Mouse (Mus musculus): ENCODE measurements at regions not wholly inside any gene's neighbourhood (a gene's known extent, or its start where the extent isn't known, plus 50 kb on each side); places are given as distances from the start of the nearest gene placed in this dataset.
A peak's percentile ranks its signal among the peaks of the same experiment; 100 is the strongest.

DNA sequence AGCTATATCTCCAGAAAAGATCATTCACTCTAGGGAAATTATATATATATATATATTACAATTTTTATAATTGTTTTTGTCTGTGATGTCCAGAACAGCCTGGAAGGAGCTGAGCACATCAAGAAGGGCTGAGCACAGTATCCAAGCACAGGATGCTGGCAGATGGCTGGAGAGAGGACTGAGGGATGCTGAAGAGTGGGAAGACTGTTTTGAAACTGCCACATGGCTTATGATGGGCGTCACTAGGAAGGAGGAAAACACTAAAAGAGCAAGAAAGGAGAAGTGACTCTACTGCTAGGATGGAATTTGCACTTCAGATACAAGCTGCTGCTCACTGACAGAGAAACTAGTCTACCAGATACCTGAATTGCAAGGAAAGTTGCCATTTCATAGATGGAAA, 50.4 kb upstream of the Atg10 start:
- DNase-seq (ENCODE audit: low spot score in 2 of 2) = peak; percentile 54 to 55
- intact Hi-C loops (cut with DNase I) = no loop called here

DNA sequence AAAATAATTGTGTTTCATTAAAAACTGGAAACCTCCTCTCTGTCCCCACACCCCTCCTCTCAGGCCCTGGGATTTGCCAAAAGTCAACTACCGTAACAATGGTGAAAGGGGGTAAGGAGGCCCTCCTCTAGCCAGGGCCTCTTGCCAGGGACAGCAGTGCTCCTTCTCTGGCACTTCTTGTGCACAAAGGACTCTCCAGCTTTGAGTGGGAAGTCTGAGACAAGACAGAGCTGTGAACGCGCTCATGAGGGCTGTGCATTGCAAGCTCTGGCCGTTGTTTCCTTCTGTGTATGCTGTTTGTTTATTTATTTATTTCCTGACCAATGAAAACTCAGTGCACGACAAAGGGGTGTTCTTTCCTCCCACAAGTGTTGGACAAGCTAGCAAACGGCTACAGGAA, 50.8 kb upstream of the Atg10 start:
- intact Hi-C loops (cut with DNase I) = no loop called here
- DNase-seq (ENCODE audit: low spot score in 2 of 2) = peak; percentile 13 to 31

DNA sequence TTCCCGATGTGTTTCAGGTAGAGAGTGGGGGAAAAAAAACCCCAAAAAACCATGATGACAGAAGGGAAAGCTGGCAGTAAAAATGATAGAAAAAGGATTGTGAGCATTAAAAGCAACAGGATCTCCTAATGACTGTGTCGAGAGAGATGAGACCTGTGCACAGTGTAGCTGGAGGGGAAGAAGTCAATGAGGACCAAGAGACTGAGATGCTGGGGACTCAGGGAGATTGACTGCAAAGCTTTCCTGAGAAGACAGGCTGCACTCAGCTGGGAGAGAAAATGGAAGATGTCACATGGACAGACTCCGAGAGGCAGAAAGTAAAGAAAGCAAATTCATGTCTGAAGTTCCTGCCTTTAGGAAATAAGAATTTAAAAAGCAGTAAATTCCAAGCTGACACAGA, 55.7 kb upstream of the Atg10 start:
- DNase-seq (ENCODE audit: low spot score in 2 of 2) = no peak
- intact Hi-C loops (cut with DNase I) = no loop called here

DNA sequence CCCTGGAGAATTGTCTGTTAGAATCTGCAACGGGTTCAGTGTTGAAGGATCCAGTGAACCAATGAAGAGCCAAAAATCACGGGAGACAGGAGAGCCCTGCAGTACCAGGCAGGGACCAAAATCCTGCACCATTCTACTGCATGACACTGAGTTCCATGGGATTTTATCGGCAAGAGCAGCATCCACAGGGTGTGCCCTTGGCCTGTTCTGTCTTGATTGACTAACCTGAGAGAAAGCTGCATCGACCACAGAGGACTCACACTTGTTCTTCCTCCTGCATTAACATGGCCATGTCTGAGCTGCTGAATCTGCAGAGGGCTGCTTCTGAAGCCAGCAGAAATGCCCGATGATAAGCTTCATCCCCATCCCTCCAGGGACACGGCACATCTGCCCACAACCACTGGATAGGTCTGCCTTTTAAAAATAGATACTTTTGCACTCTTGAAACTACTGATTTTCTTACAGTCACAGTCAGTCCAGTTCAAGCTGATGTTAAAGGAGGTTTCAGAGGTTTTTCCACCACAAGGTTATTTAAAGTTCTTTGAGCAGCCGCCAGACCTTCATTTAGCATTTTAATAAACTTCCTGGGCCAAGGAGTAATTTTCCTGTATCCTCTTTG, 71.9 kb upstream of the Atg10 start:
- intact Hi-C loops (cut with DNase I) = no loop called here

DNA sequence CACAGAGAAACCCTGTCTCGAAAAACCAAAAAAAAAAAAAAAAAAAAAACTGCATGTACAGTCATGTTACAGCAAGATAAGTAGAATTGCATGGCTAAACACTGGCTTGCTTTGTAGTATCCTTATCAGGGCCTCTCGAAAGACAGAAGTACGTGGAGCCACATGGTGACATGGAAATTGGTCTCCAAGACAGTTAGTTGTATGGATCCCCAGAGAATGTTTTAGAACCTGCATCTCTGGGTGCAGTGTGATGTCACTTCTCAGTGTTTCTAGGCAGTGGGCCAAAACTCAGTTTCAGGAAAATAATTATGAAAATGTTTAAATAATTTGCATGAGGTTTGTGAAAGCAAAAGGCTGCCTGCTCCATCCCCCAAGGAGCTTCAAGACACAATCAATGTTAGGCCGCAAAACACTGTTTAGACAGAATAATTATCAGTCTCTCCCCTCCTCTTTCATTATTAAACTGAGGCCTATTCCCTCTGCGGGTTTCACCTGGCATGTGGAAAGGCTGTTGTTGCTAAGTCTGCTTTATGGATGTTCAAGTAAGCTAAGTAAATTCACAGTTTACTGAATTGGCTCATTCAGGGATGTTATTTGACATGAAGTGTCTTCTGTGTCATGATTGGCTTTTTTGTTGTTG, 72.9 kb upstream of the Atg10 start:
- DNase-seq (ENCODE audit: low spot score in 2 of 2) = no peak
- intact Hi-C loops (cut with DNase I) = no loop called here

More for the DNA sequence above, 71.9 kb upstream of the Atg10 start:
- no peak for DNase-seq (ENCODE audit: low spot score in 2 of 2)

DNA sequence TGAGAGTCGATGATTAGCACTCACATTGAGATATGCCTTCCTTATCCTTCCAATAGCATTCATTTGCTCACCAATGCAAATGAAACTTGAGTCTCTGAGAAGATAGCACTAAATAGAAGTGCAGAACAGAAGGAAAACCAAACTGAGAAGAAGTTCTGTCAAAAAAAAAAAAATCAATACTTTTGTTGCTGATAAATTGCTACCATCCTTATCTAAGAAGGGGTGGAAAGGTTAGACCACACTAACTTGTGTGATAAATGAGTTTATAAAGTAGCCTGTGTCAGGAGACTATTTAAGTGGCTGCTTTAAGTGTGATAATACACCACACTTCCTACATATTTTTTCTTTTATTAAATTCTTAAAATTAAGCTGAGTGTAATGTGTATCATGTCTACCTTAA, 78.1 kb upstream of the Atg10 start:
- no peak for DNase-seq (ENCODE audit: low spot score in 2 of 2)
- intact Hi-C loops (cut with DNase I) = no loop called here

DNA sequence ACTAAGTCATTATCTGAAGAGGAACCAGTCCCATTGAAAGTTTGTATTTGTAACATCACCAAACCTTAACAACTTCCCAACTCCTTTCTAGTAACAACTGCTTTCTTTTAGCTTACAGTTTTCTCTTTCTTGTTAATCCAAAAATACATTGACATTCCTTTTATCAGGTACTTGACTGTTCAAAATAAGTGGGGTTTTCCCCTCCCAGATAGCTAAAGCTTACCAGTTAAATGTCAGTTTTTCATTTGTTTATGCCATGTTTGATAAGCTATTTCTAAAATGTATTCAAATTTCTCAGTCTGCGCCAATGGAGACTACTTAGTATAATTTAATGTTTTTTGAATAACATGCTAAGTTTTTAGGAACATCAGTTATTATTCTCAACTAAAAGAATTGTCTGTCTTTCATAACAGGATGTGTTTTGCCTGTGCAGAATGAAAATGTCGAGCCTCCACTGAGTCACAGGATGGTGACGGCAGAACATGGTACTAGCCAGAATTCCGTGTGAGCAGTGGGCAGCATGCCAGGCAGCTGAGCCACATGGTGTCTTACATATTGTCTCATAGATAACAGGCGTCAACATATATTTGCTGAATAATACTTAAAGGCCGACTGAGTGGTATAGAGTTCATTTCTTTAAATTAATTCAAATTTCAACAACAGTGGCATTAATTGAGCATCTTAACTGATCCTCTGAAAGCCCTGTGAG, 82.1 kb upstream of the Atg10 start:
- peak; percentile 15 to 38 for DNase-seq (ENCODE audit: low spot score in 2 of 2)
- intact Hi-C loops (cut with DNase I) = no loop called here

DNA sequence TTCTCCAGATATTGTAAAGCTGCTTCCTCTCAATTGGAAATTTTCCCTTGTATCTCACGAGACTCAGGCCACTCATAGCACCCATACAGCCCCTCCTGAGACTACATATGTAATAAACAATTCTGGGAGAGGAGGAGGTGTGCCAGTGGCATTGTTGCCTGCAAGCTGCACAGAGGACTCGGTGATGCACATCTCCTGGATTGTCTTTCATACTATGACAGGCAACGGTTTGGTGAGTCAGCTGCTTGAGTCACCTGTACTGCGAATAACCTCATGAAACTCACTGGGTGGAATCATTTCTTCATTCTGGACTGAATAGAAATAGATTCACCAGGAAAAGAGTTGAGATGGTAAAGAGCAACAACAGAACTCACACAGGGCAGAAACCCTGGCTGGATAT, 82.8 kb upstream of the Atg10 start:
- DNase-seq (ENCODE audit: low spot score in 2 of 2) = no peak
- intact Hi-C loops (cut with DNase I) = no loop called here

DNA sequence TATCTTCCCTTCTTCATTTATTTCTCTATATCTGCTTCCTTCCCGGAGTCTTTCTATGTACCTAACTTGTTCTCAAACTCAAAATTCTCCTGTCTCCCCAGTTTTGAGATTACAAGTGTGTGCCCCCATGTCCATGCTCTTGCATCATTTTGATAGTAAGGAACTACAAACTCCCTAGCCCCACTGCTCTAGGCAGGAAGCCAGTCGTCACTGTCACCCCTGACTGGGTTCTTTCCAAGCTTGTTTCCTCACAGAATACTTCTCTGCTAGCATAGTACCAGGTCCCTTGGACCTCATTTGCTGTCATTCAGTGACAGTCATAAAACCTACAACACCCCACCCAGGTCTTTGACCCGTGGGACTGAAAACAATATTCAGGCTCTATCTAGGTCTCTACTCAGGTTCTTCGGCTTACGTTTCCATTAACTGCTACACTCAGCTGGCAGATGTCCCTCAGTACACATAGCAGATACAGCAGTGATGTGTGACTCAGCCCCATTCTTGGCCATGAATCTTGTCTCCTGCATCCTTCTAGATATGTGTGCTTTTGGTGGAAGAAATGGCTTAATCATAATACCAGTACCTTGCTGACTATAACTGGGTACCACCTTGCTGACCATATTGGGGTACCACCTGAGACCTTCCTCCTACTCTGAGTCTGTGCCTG, 89.3 kb upstream of the Atg10 start:
- intact Hi-C loops (cut with DNase I) = no loop called here

DNA sequence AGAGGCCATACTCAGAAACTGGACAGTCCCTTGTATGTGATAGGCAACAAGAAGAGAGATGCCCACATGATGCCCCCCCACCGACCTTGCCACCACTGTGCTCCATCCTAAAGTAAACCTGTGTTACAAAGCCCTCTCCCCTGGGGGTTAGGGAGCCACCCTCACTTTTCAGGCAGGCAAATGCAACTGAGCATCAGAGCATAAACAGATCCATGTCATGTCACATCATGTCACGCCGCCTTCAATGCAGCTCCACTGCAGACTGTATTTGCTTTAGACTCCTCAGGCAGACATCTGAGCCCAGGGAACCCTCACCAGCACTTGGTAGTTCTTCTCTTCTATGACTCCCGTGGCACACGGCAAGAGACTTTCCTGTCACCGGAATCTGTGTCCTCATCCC, 98.6 kb upstream of the Atg10 start:
- intact Hi-C loops (cut with DNase I) = no loop called here
- DNase-seq (ENCODE audit: low spot score in 2 of 2) = no peak

More for the DNA sequence above, 89.3 kb upstream of the Atg10 start:
- DNase-seq (ENCODE audit: low spot score in 2 of 2) = no peak

DNA sequence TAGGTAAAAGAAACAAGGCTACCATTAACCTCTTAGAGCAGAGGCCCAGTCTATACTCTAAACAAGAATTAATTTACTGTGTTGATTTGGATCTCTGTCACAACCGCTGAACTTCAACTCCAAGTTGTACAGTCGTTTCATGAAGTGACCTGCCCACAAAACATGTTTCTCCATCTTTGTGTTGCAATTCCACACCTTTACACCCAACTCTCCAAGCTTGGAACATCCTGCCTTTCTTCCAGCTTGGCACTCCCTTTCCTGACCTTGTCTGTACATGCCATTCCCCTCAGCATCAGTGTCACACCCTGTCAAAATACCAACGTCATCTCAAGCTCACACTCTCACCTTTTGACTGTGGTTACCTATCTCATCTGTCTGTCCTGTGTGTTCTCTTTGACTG, 103.1 kb upstream of the Atg10 start:
- intact Hi-C loops (cut with DNase I) = no loop called here
- DNase-seq (ENCODE audit: low spot score in 2 of 2) = no peak

DNA sequence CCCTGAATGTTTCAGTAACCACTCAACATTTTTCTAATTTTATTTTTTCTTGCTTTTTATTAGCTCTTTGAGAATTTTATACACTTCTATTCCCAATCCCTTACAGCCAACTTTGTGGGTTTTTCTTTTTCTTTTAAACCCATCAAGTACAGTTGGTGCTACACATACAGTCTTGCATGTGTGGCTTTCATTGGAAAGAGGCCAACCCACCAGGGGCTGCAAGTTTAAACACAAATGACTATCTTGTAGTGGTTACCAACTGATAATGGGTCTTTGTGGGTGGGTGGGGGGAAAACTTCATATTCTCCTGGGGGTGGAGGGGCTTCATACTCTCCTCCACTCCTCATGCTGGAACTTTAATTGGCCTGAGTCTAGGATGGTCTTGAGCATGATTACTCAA, 110.5 kb upstream of the Atg10 start:
- intact Hi-C loops (cut with DNase I) = no loop called here
- no peak for DNase-seq (ENCODE audit: low spot score in 2 of 2)

DNA sequence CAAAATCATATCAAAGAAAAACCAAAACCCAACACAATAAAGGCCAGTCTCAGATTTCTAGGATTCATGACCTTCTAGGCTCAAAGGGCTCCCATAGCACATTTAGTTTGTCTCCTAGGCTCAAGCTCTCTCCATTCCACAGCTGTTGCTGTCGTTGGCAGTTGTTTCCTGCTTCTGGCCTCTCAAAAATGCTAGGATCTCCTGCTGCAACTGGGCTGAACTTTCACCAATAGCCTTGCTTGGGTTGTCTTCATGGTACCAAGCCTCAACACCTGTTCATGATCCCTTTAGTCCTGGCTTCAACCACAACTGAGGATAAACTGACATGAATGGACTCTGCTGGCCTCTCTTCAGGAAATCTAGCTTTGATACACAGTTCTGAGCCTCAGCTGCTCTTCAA, 115.9 kb upstream of the Ssbp2 start:
- DNase-seq (ENCODE audit: low spot score in 2 of 2) = no peak
- intact Hi-C loops (cut with DNase I) = no loop called here

DNA sequence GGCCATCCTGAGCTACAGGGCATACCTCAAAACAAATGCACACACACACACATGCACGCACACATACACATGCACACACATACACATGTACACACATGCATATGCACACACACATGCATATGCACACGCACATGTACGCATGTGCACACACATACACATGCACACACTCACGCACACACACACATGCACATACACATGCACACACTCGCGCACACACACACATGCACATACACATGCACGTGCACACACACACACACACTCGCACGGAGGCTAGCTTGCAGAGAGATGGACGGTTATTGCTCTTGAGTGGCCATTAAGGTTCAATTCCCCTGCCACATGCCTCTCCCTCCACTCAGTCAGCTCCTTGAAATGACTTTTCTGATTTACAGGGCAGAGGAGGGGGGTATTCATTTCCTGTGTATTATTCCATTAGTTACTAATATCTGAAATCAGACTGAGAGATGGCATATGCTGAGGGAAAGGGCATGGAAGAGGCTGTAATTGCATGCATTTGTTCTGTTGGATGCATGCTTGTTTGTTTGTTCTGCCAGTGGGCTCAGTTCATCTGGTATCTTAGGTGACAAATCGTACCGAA, 111.5 kb upstream of the Ssbp2 start:
- intact Hi-C loops (cut with DNase I) = no loop called here
- DNase-seq (ENCODE audit: low spot score in 2 of 2) = no peak

DNA sequence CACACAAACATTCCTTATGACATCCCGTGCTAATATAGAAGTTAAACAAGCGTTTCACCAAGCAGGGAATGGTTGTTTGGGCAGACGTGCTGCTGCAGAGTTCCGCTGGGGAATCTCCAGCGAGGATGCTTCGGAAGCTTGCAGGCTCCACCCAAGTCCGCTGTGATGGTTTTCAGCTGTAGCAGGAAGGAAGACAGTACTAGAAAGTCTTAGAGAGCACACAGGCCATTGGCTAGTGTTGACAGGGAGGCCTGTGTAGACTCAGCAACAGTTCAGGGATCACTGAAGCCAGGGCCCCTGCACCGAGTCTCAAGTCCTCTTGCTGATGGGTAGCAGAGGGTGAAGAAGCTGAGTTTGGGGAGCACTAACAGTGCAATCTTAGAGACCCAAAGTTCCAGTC, 107.8 kb upstream of the Ssbp2 start:
- intact Hi-C loops (cut with DNase I) = no loop called here
- DNase-seq (ENCODE audit: low spot score in 2 of 2) = no peak

DNA sequence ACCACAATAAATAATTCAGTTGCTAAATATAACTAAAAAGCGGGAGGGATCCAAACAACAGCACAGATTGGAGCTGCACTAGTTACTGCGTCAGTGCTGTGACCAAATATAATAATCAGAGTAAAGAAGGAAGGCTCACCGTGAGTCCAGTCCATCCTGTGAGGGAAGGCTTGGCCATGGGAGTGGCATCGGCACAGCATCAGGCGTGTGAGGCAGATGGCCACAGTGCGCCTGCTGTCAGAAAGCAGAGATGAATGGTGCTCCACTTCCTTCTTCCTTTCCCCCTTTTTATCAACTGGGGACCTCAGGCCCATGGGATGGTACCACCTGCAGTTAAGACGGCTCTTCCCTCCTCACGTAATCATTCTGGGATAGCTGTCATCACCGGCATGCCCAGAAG, 103.6 kb upstream of the Ssbp2 start:
- DNase-seq (ENCODE audit: low spot score in 2 of 2) = no peak
- intact Hi-C loops (cut with DNase I) = no loop called here

DNA sequence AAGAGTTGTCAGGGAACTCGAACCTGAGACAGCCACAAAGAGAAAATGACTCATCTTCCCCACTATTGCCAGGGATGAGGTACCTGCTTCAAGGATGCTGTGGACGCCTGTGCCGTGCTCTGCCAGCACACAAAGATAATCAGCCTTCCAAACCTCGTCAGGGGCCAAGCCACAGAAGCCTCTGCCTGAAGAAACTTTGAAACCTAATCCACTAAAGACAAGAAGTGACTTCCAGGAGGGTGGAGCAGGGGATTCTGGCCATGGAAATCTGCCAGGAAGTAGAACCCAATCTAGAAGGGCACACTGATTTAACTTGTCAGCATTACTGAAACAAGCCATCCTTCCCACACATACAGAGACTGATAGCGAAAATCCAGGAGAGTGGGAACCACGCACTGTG, 100.0 kb upstream of the Ssbp2 start:
- intact Hi-C loops (cut with DNase I) = loop anchor here (10.0 kb wide), 2 partner anchors 135 to 265 kb away; partner anchors contain the start of gene Atg10
- DNase-seq (ENCODE audit: low spot score in 2 of 2) = no peak

DNA sequence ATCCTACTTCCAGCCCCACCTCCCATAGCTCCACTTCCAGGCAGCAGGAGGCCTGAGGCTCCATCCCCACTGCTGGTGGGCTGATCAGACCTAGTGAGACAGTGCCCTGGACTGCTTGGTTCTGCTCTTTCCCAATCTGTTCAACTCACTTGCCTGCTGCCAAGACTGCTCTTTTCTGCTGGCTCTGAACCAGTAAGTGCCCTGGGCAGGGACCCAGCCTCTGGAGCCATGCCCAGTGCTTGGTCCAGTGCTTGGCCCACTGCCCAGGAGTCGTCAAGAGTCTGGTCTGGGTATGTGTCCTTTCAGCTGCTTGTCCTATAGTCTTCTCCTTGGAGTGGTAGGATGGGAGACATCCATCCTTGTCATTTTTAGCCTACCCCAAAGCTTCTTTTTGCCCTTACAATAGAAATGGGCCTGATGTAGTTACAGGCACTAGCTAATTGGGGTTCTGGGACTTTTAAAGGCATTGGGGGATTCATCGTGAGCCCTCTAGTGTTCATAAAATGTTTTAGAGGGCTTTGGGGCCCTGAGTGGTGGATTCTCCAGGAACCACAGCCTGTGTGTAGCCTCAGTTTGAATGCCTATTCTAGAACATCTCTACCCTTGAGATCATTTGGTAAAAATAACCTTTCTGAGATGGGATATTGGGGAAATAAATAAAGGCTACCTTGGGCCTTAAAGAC, 94.7 kb upstream of the Ssbp2 start:
- intact Hi-C loops (cut with DNase I) = loop anchor here (5.0 to 10.0 kb wide), 3 partner anchors 141 to 398 kb away; partner anchors contain the start of gene Atg10
- peak; percentile 88 to 90 for DNase-seq (ENCODE audit: low spot score in 2 of 2)

DNA sequence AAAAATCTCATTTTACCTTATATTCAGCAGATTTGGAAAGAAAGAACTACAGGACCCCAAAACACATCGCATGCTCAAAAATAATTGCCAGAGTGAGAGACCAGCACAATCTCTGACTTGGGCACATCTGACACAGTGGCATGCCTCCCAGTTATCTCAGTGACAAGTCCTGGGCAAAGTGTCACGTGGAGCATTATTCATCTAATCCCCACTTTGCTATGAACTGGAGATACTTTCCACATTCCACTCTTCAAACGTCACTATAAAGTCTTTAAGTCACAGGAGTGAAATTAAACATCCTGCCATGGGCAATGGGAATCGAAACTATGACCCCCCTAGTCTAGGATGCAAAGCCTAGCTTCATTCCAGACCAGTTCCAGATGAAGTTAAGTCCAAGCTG, 93.5 kb upstream of the Ssbp2 start:
- intact Hi-C loops (cut with DNase I) = loop anchor here (5.0 to 10.0 kb wide), 3 partner anchors 142 to 399 kb away; partner anchors contain the start of gene Atg10

More for the DNA sequence above, 93.5 kb upstream of the Ssbp2 start:
- DNase-seq (ENCODE audit: low spot score in 2 of 2) = no peak
